Mouse (Mus musculus) liver, adult 2 months (tissue): ENCODE data around the gene Mcemp1.

ENCODE experiments used
- CTCF ChIP-seq: fragments of 200-500 bp; IDR thresholded peaks from 2 replicates; pipeline ENCODE4 v1.5.1; 2011; ENCODE audit warnings: low read depth, low read length, control low read depth
- POLR2A ChIP-seq: fragments of 200-500 bp; IDR thresholded peaks from 2 replicates; pipeline ENCODE4 v1.6.1; 2011; ENCODE audit warnings: low read length, control low read depth; ENCODE audit not compliant: insufficient read depth; ENCODE audit errors: extremely low read depth

DNA sequence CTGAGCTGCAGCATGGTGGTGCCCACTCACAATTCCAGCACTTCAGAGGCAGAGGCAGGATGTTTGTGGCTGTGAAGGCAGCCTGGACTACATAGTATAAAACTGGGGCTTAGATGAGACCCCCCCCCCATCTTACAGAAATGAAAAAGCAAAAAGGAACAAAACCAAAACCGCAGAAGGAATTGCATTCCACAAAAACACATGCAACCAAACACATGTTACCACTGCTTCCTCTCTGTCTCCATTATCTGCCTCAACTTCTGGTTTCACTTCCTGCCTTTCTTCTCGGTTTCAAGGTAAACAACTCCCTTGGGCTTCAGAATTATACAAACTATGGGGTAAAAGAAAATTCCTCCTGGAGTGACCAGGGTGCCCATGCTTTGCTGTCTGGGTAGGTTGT lies 46.1 kb downstream of the Mcemp1 start:
- TF ChIP-seq CTCF (no peak), POLR2A (no peak)
